Mouse (Mus musculus) ES-E14 (cell line): ENCODE results near the gene Btbd35f1. TPM values are rescaled to one million over a fixed set of nuclear protein-coding genes. Genes with fewer than 3 reads are reported as not detected.
"Not testable (repeated sequence)": the region's sequence is repeated elsewhere in the genome, so short reads cannot be mapped to it uniquely, and the experiment has no call there.

Source experiments
- DNase-seq: peaks from one replicate; pipeline ENCODE4 v3.0.0-alpha.2; 2013; ENCODE audit warnings: low read depth, low spot score
- H3K27ac ChIP-seq: 2 replicates; pipeline ENCODE4 v1.5.1; 2012; ENCODE audit warnings: low read depth, mild to moderate bottlenecking, low read length, moderate library complexity, mixed read lengths; ENCODE audit not compliant: poor library complexity, insufficient read depth, severe bottlenecking
- H3K36me3 ChIP-seq: 2 replicates; pipeline ENCODE4 v1.6.1; 2012; ENCODE audit warnings: mild to moderate bottlenecking, low read length, moderate library complexity, mixed read lengths; ENCODE audit not compliant: control insufficient read depth, poor library complexity, insufficient read depth, severe bottlenecking
- H3K4me1 ChIP-seq, 2 experiments: fragments of 150-350 bp in 1 of 2; sonication (generic) in 1 of 2; 2 replicates each; pipeline ENCODE4 v1.6.1; 2012; ENCODE audit warnings: low read length in 2 of 2, mild to moderate bottlenecking in 1 of 2, mixed read lengths in 1 of 2; ENCODE audit not compliant: control insufficient read depth in 2 of 2, insufficient read depth in 2 of 2, poor library complexity in 1 of 2
- H3K4me3 ChIP-seq, 2 experiments: fragments of 150-350 bp in 1 of 2; sonication (generic) in 1 of 2; 2 replicates each; pipeline ENCODE4 v1.5.1; 2012; ENCODE audit warnings: low read length in 2 of 2, low read depth in 1 of 2, mild to moderate bottlenecking in 1 of 2, mixed read lengths in 1 of 2; ENCODE audit not compliant: insufficient read depth in 1 of 2, poor library complexity in 1 of 2, severe bottlenecking in 1 of 2
- H3K9ac ChIP-seq: 2 replicates; pipeline ENCODE4 v1.6.1; 2012; ENCODE audit warnings: low read depth, mild to moderate bottlenecking, low read length, mixed read lengths; ENCODE audit not compliant: poor library complexity, insufficient read depth, severe bottlenecking
- H3K9me3 ChIP-seq: fragments of 150-350 bp; sonication (generic); 2 replicates; pipeline ENCODE4 v1.6.1; 2012; ENCODE audit warnings: low read depth, mild to moderate bottlenecking, low read length; ENCODE audit not compliant: control insufficient read depth, insufficient read depth
- in situ Hi-C, 2 experiments: fragments of 600-800 bp; cut with MboI; formaldehyde crosslinking; loops; one replicate each; pipeline ENCODE4 v1.15.1; 2025; ENCODE audit warnings: low sequenced_read_pairs in 2 of 2, inconsistent platforms in 1 of 2; ENCODE audit not compliant: unreplicated experiment in 2 of 2
- total RNA-seq: library from RNA; depleted of rRNA; stranded (reverse); fragments of 300-350 nt; gene quantifications from 2 replicates; pipeline ENCODE4 v1.2.3, GENCODE M21; 2012; rRNA removed

The Btbd35f1 gene
- 0.18 TPM in 1 of 2 replicates, not detected in the other for total RNA-seq

DNA sequence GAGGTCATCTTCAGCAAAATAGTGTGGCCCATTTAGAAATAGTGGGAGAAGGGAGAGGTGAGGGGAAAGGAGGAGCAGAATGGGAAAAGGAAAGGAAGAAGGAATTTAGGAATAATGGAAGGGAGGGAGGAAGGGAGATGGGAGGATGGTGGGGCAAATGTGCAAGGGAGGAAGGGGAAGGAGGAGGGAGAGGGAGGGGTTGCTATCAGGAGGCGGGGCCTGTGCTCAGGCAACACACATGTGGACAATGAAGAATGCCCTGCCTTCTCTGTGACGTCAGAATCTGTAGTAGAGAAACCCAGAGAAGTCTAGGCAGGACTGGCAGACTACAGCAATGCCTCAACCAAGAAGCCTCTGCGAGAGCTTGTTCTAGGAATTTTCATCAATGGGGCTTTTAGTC lies at the start of gene Btbd35f1:
TSS of gene Btbd35f1 (plus strand) at position 301 of the 400 bp plus-strand sequence.
- H3K4me1 ChIP-seq, H3K4me3 ChIP-seq, H3K9me3 ChIP-seq, in situ Hi-C loops, H3K27ac ChIP-seq, H3K9ac ChIP-seq, DNase-seq, H3K36me3 ChIP-seq: not testable (repeated sequence)

DNA sequence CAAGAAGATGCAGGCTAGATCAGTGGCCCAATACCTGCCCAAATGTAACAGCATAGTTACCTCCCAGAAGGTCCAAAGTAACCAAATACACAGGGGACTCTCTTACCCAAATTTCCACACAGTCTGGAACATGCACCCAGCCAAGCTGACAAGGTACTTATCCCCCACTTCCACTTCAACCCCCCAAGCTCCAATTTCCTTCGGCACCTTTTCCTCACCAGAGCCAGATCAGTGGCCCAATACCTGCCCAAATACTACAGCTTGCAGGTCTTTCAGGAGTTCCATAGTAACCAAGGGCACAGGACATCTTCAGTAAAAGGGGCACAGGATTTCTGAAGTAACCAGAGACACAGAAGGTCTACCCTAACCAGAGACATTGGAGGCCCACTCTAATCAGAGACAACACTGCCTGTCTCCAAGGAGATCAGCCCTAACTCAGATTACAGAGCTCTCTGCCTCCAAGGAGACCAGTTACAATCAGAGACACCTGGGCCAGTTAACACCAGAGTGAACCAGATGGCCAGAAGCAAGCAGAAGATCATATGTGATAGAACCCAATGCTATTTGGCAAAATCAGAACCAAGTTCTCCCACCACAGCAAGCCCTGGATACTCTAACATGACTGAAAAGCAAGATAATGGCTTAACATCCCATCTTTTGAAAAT lies 31.2 kb downstream of the Btbd35f1 start:
- in situ Hi-C loops, DNase-seq, H3K4me3 ChIP-seq: not testable (repeated sequence)

DNA sequence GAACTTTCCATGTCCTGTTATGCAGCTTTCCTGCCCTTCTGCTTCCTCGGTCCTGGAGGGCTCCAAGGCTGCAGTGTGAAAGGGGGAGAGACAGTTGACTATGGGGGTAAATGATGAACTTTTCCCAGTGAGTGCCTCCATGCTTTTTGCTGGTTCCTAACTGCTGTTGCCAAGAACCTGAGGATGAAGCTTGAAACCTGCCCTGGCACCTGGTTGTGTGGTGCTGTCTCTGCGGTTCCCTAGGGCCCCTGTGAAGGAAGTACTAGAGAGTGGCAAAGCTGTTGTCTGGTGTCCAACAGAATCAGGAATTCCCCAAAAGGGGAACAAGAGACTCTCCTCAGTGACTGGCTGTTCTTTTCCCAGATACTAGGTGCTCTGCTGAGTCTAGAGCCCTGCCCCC lies 41.2 kb downstream of the Btbd35f1 start:
- H3K9me3 ChIP-seq, H3K4me1 ChIP-seq, DNase-seq, H3K36me3 ChIP-seq, H3K4me3 ChIP-seq, H3K9ac ChIP-seq, H3K27ac ChIP-seq, in situ Hi-C loops: not testable (repeated sequence)

More for the DNA sequence above, 31.2 kb downstream of the Btbd35f1 start:
- H3K9me3 ChIP-seq, H3K4me1 ChIP-seq, H3K36me3 ChIP-seq, H3K9ac ChIP-seq, H3K27ac ChIP-seq: not testable (repeated sequence)

DNA sequence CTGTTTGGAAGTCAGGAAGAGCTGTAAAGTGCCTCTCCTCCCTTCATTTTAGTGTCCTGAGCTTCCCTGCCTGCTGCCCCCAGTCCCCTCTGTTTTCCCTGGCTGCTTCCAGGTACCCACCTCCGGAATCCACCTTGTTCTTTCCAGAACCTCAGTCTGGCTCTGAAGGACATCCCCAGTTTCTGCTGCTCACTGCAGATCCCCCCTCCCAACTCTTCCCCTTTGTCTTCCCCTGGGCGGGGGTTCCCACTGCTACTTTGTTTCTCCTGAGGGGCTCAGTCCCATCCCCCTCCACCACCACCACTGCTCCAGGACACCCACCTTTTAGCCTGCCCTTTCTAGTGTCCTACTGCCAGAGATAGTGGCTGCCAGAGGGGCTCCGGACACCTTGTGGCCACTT lies 41.6 kb downstream of the Btbd35f1 start:
- H3K4me1 ChIP-seq, in situ Hi-C loops, H3K27ac ChIP-seq, H3K9ac ChIP-seq, H3K36me3 ChIP-seq, DNase-seq, H3K9me3 ChIP-seq, H3K4me3 ChIP-seq: not testable (repeated sequence)

Other genes starting within 250 kb of the Btbd35f1 start
- gene Gm5926, start 90.7 kb downstream of the Btbd35f1 start, total RNA-seq: not detected in 2 replicates
- not detected in 2 replicates for gene Btbd35f21, start 166.1 kb downstream of the Btbd35f1 start, total RNA-seq